Mouse (Mus musculus): ENCODE results near the gene Ccnd3.
A peak's percentile ranks its signal among the peaks of the same experiment; 100 is the strongest.
"Not testable (repeated sequence)": the region's sequence is repeated elsewhere in the genome, so short reads cannot be mapped to it uniquely, and the experiment has no call there.

The Ccnd3 gene

DNA sequence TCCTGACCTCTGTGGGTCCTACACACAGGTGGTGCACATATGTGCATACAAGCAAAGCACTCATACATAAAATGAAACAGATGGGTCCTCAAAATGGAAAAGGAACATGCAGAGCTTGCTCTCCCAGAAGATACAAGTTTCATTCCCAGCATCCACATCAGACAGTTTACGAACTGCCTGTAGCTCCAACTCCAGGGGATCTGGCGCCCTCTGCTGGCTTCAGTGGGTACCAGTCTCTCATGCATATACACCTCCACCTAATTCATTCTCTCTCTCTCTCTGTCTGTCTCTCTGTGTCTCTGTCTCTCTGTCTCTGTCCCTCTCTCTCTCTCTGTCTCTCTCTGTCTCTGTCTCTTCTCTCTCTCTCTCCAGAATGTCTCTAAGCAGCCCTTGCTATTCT, 22.4 kb upstream of the Ccnd3 start:
- peak; percentile 71 for DNase-seq (ENCODE audit: low spot score)

DNA sequence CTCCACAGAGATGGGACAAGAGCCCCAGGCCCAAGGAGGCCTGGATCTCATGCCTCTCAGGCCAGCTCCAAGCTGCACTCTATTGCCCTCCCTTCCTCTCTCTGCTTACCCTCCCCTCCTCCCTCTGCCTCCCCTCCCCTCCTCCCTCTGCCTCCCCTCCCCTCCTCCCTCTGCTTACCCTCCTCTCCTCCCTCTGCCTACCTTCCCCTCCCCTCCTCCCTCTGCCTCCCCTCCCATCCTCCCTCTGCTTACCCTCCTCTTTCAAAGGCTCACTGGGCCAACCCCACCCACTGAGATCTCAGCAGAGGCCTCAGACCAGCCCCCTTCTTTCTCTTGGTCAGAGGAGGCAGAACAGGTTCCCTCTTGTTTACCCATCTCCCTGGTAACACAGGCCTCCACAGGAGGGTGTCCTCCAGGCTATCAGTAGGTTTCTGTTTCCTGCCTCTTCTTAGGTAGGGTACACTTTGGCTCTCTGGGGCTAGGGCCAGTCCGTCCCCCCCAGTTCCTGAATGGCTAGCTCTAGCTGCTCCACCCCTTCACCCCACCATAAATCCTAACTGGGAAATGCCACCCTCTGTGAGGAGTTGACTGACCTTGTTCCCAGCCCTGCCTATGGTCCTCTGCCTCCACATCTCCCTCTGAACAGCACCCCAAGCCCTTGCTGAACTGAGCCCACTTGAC, 20.5 kb upstream of the Ccnd3 start:
- peak; percentile 26 for DNase-seq (ENCODE audit: low spot score)

DNA sequence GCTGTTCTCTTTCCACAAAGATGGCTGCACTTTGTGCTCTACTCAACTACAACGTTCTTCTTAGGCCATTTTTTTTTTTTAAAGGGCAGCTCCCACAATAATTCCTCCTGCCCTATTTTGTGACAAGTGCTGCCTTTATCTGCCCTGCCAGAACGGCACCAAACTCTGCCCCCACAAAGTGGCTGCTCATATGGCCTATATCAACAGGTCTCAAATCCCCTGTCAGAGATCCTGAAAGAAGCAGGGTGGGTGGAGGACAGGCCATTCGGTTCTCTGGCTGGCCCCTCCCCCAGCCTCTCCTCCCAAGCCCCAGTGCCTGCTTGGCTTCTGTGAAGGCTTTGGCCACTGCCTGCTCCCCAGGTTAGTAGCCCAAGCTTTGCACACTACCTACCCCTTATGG, 19.9 kb upstream of the Ccnd3 start:
- DNase-seq (ENCODE audit: low spot score) = no peak

DNA sequence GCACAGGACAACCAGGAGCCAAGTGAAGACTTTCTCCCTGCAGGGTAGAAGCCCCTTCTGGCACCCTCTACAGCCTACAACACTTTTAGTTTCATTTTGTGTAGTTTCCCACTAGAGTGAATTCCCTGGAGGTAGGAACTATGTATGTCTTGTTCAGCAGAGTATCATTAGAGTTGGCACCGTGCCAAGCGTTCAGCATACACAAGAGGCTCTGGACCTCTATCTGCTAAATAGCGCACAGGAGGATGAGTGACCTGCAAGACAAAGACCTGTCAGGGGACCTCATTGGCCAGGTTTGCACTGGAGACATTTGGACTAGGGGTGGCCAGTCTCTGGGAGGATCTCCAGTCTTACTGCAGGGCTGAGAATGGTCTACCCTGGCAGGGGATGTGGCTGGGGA, 19.1 kb upstream of the Ccnd3 start:
- no peak for DNase-seq (ENCODE audit: low spot score)

DNA sequence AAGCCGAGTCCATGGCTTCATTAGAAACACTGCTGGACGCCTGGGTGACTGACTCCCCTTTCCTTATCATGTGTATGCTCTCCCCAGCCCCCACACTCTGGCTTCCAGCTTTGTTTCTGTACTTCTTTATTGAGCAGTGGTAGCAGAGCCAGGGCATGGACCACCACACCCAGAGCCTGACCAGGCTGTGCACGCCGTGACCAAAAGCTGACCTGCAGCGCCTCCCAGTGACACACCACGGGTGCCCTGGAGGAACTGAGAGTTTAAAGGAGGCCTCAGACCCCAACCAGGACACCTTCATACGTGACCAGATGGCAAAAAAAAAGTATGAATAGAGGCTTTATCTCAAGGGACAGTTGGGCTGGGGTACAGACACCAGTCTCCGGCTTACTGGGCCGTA, 14.1 kb upstream of the Ccnd3 start:
- no peak for DNase-seq (ENCODE audit: low spot score)

DNA sequence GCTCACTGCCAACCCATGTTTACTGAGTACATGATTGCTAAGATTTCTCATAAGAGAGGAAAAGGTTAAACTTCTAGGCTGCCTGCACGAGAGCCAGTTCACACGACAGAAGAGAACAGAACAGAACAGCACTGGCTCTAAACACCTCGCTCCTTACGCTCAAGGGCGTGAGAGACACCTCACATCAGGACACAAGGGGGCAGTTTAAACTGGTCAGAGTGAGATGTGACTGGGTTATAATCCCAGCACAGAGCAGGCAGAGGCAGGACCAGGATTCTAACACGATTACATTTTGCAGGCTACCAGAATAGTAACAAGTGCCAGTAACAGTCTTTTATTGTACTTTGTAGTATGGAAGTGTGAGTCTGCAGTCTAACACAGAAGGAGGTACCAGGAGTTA, 12.1 kb upstream of the Ccnd3 start:
- no peak for DNase-seq (ENCODE audit: low spot score)

DNA sequence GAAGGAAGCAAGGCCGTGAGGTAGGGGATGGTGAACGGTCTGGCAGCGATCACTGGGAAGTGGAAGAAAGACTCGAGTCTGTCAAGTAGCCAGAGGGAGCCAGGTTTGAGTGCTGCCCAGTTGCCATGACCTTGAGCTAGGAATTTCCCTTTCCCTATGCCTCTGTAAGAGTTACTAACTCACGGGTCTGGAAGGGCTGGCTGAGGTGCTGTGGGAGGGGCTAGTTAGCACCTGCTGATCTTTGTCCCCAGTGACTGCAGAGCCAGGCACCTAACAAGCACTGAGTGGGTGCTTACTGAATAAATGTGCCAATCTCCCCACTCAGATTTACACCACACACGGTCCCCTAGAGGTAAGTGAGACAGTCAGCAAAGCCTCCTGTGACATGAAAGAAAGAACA, 11.2 kb upstream of the Ccnd3 start:
- no peak for DNase-seq (ENCODE audit: low spot score)

DNA sequence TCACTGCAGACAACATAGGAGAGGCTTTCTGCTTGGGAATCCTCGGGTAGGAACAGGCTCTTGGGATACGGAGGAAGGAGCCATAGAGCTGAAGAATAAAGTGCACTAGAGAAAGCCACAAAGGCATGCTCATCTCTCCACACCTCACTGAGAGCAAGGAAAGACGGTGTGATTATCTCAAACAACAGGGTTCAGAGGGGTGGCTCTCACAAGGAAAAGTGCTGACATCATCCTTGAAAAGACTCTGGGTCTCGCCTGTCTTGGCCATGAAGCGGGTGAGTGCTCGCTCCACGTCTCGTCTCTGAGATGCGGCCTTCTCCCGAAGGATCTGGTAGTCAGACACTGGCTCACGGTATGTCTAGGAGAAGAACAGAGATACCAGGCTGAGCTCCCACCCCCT, 10.7 kb upstream of the Ccnd3 start:
- DNase-seq (ENCODE audit: low spot score) = no peak

DNA sequence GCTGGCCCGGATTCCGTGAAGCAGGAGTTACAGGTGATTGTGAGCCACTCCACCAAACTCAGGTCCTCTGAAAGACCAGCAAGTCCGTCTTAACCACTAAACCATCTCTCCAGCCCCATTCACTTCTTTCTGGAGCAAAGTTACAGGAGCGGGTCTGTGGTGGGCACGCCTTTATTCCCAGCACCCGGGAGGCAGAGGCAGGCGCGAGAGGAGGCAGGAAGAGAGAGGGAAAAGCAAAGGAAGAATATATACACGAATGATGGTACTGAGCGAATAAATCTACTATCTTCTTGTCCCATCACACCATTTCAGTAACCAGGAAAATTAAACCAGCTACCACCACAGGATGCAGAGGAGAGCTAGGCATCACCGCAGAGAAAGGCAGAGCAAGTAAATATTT, 3.3 kb upstream of the Ccnd3 start:
- DNase-seq (ENCODE audit: low spot score) = no peak

DNA sequence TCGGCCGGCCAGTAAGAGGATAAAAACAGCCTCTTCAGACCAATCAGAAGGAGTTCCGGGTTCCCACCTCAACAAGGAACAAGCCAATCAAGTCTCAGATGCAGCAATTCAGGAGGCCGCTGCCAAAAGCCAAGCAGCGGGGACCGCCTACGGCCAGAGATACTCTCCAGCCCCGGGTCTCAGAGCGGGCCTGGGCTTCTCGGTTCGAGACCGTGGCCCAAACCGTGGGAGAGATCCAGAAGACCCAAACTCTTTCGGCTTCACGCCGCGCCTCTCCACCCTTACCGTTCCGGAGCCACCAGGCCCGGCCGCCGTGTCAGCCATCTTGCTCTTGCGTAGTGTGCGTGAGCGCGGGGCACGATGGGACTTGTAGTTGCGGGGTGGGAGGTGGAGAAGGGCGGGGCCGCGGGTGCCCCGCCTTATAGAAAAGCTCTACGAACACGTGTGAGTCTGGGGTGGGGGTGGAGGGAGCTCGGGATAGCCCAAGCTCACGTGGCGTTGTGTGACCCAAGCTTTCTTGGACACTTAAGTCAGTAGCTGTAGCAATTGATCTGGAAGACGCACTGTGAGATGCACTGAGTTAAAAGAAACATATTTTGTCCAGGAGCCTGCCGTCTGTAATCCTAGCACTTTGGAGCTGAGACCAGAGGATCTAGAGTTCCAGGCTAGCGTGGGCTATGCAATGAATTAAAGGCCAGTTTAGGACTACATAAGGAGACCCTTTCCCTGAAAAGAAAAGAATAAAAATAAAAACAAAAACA, 2.7 kb upstream of the Ccnd3 start, which contains the start of gene Taf8:
Gene Taf8, minus strand, starts transcription at position 347 of the 761 bp plus-strand sequence.
- peak; percentile 93 for DNase-seq (ENCODE audit: low spot score)

DNA sequence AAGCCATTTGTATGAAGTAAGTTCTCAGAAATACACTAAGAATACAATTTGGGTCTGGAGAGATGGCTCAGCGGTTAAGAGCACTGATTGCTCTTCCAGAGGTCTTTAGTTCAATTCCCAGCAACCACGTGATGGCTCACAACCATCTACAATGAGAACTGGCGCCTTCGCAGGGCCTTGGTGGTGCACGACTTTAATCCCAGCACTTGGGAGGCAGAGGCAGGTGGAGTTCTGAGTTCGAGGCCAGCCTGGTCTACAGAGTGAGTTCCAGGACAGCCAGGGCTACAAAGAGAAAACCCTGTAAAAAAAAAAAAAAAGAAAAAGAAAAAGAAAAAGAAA, 2.2 kb upstream of the Ccnd3 start:
- not testable (repeated sequence) for DNase-seq (ENCODE audit: low spot score)

DNA sequence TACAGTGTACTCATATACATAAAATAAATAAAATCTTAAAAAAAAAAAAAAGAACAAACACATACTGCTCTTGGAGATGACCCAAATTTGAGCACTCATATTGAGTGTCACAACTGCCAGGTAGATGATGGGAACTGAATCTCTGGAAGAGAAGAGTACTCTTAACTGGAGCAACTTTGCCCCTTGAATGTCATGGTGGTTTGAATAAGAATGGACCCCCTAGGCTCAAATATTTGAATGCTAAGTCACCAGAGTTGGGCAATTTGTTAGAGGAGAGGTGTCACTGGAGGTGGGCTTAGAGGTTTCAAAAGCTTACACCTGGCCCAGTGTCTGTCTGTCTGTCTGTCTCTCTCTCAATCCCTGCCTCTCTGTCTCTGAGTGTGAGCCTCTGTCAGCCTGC, 1.2 kb upstream of the Ccnd3 start:
- DNase-seq (ENCODE audit: low spot score) = no peak

DNA sequence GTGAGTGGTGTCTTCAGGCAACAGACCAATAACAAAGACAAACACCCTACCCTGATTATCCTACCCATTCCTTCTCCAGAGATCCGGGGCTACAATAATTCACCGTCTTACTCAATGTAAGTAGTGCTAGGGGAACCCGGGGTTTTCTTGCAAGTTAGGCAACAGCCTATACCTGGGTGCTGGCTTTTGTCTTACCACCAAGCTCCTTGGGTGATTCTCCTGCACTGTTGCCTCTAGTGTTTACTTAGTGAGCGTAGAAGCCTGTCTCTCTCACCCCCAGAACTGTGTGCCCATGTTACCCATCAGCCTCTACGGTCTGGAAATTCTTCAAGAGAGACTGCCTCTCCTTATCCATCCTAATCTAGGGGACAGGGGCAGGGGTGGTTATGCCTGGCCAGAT, 623 bp upstream of the Ccnd3 start:
- DNase-seq (ENCODE audit: low spot score) = no peak

DNA sequence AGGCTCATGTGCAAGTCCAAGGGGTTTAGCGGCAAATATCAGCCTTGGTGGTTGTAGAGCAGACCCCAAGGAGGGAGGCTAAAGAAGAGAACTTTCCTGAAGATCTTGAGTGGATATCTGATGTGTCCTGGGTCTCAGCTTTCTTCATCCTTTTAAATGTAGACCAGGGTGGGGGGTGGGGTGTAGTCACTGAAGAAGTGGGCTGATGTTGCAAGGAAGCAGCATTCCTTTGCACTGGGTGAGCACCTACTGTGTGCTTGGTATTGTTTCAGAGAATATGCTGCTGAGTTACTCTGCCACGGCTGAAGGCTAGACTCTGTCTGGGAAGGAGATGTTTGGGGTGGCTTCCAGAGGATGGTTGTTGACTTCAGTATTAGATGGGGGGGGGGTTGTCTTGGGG, 715 bp downstream of the Ccnd3 start:
- no peak for DNase-seq (ENCODE audit: low spot score)

DNA sequence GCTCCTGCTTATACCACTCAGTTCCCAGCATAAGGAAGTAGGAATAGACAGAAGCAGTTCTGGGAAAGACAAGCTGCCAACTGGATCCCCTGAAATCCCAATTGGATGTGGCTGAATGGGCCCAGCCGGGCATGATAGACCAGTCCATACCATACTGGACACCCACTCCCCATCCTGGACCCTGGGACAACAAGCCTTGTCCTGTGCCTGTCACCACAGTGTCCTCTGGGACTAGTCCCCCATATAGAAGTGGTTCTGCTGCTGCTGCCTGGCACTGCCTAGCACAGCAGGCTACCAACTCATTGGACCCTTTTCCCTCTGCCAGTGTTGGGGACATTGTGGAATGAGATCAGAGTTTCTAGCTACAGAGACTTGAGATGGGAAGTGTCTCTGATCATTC, 1.2 kb downstream of the Ccnd3 start:
- DNase-seq (ENCODE audit: low spot score) = no peak

DNA sequence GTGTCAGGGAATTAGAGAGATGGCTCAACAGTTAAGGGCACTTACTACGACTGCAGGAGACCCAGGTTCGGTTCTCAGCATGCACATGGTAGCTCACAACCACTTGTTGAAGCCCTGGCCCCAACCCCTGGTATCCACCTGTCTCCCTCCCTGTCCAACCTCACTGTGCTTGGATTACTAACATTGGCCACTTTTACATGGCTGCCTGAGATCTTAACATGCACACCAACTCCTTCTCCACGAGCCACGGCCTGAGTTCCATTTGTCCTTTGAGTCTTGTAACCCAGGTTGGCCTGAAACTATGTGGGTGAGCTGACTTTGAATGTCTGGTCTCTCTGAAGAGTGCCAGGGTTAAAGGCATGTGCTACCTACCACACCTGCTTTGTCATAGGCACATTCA, 1.8 kb downstream of the Ccnd3 start:
- no peak for DNase-seq (ENCODE audit: low spot score)

DNA sequence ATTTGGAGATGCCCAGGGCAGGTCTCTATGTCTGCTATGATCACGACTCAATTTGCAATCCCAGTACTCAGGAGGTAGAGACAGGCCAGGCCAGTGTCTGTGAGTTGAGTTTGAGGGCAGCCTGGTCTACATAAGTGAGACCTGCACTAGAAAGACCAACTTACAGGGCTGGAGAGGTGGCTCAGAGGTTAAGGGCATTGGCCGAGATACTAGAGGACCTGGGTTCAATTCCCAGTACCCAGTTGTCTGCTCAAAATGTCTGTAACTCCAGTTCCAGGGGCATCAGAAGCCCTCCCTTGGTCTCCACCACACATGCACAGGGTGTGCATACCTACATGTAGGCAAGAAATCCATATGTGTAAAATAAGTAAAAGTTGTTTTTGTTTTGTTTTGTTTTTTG, 2.7 kb downstream of the Ccnd3 start:
- DNase-seq (ENCODE audit: low spot score) = no peak

DNA sequence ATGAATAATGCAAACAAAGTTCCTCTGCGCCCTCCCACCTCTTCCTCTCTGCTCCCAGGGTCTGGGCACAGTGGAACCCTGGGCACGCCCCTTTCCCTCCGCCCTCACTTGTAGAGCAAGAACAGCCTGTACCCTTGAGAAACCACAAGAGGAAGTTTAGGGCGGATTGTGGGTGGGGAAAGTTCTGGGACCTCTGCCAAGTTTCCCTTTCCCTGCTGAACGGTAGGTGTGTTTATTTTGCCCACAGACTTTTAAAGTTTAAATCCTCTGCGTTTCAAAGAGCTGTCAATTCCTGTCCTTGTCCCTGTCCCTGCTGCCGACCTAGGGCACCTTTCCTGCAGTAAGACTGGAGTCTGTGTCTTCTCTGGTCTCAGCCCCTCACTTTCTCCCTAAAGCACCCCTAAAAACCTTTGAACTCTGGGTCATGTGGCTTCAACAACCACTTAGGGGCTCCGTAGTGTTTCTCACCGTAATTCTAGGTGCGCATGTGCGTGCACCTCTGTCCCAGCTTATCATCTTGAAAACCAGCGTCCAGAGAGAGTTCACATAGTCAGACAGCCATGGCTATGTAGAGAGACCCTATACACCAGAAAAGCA, 3.3 kb downstream of the Ccnd3 start:
- DNase-seq (ENCODE audit: low spot score) = no peak

DNA sequence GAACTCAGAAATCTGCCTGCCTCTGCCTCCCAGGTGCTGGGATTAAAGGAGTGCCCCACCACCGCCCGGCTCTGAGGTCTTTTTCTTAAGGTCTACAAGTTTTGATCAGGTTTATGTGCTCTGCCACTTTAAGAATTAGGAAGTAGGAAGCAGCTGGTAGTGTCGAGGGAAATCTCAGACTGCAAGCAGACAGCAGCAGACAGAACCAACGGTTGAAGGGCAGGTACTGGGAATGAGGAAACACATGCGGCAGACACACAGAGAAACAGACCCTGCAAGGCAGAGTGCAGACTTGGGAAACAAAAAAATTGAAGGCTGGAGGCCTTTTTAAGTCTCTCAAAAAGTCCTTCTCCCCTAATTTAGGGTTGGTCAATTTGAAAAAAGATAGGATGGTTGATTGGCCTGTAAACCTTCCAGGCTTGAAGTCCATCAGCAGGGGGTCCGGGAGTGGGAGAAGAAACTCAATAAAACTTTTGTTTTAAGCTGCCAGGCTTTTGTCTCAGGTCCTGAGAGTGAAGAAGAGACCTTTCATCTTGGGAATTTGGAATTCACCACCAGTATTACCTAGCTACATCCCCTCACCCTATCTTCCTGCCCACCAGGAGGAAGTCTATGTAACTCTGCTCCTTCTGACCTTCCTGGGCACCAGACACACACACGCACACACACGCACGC, 4.3 kb downstream of the Ccnd3 start:
- DNase-seq (ENCODE audit: low spot score) = no peak

DNA sequence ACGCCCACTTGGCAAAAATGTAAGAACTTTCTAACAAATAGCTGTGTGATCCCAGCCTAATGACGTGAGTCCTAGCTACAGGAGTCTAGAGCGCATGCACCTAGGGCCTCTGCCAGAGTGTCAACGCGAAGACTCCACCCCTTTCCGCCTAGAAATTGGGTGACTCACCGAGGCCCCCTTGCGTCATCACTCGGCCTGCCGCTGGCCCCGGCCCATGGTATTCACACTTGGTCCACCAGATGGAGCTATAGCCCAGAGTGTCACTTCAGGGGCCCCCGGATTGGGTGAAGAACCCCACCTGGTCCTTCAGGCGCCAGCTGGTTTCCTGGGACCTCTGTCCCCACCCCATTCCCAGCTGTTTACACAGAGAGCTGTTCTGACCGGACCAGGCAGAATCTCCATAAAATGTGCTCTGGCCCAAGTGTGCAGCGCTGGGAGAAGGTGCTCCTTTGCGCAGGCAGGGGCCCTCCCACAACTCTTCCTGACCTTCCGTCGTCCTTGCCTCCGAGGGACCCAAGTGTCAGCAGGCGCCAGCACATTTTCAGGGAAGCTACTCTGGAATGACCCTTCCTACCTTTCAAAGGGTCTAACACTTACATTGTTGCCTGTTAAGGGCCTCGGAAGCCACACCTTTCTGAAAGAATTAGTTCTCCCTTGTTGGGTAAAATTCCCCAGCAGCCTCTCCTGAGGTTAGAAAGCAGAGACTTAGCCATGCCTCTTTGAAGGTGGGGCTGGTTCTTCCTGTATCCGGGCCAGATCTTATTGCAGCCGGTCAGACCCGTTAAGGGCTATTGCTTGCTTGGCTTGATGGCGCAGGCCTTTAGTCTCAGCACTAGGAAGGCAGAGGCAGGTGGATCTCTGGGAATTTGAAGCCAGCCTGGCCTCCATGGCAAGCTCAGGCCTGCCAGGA, 6.5 kb downstream of the Ccnd3 start:
- peak; percentile 98 for DNase-seq (ENCODE audit: low spot score)

DNA sequence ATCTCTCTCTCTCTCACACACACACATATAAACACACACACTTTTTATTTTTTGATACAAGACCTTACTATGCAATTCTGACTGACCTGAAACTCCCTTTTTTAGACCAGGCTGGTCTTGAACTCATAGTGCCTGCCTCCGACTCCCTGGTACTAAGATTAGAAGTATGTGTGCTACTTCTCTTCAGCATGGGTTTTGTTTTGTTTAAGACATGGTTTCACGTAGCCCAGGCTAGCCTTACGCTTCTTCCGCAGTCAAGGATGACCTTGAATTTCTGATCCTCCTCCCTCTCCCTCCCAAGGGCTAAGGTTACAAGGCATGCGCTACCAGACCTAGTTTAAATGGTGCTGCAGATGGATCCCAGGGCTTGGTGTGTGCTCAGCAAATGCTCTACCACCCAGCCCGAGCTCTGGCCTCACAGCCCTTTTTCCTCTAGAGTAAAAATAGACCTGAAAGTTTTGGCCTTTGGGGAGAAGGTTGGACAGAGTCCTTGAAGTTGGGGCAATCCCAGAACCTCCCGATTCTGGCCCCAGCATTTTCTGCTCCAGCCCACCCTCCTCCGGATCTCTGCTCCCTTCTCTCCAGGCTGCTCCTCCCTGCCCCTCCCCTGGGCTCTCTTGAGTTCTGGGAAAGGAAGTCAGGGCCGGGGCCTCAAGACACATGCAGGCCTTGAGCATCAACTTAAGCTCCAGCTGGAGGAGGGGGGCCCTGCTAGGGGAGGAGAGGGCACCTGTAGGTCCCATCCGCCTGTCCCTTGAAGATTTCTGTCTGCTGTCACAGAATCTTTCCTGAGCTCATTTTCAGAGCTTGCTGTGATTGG, 8.3 kb downstream of the Ccnd3 start:
- DNase-seq (ENCODE audit: low spot score) = no peak

Data from retina, embryonic 14.5 days (tissue).